Mouse (Mus musculus) liver, adult 2 months (tissue): ENCODE data around the gene Omg. TPM values are rescaled to one million over a fixed set of nuclear protein-coding genes. Genes with fewer than 3 reads are reported as not detected.

Experiments
- DNase-seq: peaks from one replicate; pipeline ENCODE4 v3.0.0-alpha.2; 2011; ENCODE audit warnings: low read depth, low spot score; ENCODE audit errors: extremely low read depth
- H3K27ac ChIP-seq: fragments of 200-500 bp; replicated peaks from 2 replicates; pipeline ENCODE4 v1.5.1; 2012; ENCODE audit warnings: low read depth, mild to moderate bottlenecking, control low read depth, inconsistent platforms, low read length; ENCODE audit not compliant: insufficient read depth
- H3K27me3 ChIP-seq: fragments of 200-500 bp; 2 replicates; pipeline ENCODE4 v1.6.1; 2012; ENCODE audit warnings: mild to moderate bottlenecking, moderate library complexity, low read length, inconsistent platforms; ENCODE audit not compliant: control insufficient read depth, insufficient read depth
- H3K36me3 ChIP-seq: fragments of 200-500 bp; 2 replicates; pipeline ENCODE4 v1.6.1; 2012; ENCODE audit warnings: low read length, inconsistent platforms; ENCODE audit not compliant: control insufficient read depth, insufficient read depth
- H3K4me1 ChIP-seq: fragments of 200-500 bp; 2 replicates; pipeline ENCODE4 v1.6.1; 2011; ENCODE audit warnings: low read length; ENCODE audit not compliant: control insufficient read depth, insufficient read depth
- H3K4me3 ChIP-seq: fragments of 200-500 bp; 2 replicates; pipeline ENCODE4 v1.5.1; 2011; ENCODE audit warnings: low read depth, mild to moderate bottlenecking, control low read depth, low read length, moderate library complexity; ENCODE audit not compliant: insufficient read depth
- H3K79me2 ChIP-seq: fragments of 200-500 bp; 2 replicates; pipeline ENCODE4 v1.6.1; 2012; ENCODE audit warnings: inconsistent platforms, mild to moderate bottlenecking, low read length, moderate library complexity; ENCODE audit not compliant: control insufficient read depth, insufficient read depth
- H3K9ac ChIP-seq: fragments of 200-500 bp; 2 replicates; pipeline ENCODE4 v1.6.1; 2012; ENCODE audit warnings: low read depth, mild to moderate bottlenecking, control low read depth, inconsistent platforms, low read length
- CTCF ChIP-seq: fragments of 200-500 bp; IDR thresholded peaks from 2 replicates; pipeline ENCODE4 v1.5.1; 2011; ENCODE audit warnings: low read depth, low read length, control low read depth
- POLR2A ChIP-seq: fragments of 200-500 bp; IDR thresholded peaks from 2 replicates; pipeline ENCODE4 v1.6.1; 2011; ENCODE audit warnings: low read length, control low read depth; ENCODE audit not compliant: insufficient read depth; ENCODE audit errors: extremely low read depth
- WGBS: fragments of 180-500 bp; shearing (Covaris S2); methylation state at CpG from one replicate; pipeline ENCODE4 v1.1.7; 2018; 5-methylcytosine and 5-hydroxymethylcytosine counted together
- polyA plus RNA-seq: library from polyadenylated mRNA; depleted of rRNA; stranded (reverse); fragments of >200 nt; gene quantifications from 2 replicates; pipeline ENCODE4 v1.2.3, GENCODE M21; 2012
- total RNA-seq: library from RNA; depleted of rRNA; stranded (reverse); fragments of >200 nt; gene quantifications from 2 replicates; pipeline ENCODE4 v1.2.3, GENCODE M21; 2014

The Omg gene
- total and polyA plus RNA-seq, 2 experiments = not detected

GRCm38 (mm10) chr11:79531485-79531884, 27.6 kb upstream of the Omg start:
- DNase-seq = no peak
- H3K9ac ChIP-seq = no peak overlapping the region
- no peaks in the 10 kb centered on the region for H3K79me2 ChIP-seq
- H3K4me3 ChIP-seq = no peak overlapping the region
- TF ChIP-seq POLR2A (no peak), CTCF (no peak)
- H3K4me1 ChIP-seq = peaks cover 5% of the 10 kb centered on the region
- H3K27me3 ChIP-seq = no peaks in the 10 kb centered on the region
- H3K36me3 ChIP-seq = peaks cover 2% of the 10 kb centered on the region; the same call in 1 of the 2 replicates
- H3K27ac ChIP-seq = no peak overlapping the region
- whole genome bisulfite sequencing = 94% methylated on average over 4 of the region's 4 CpGs

DNA sequence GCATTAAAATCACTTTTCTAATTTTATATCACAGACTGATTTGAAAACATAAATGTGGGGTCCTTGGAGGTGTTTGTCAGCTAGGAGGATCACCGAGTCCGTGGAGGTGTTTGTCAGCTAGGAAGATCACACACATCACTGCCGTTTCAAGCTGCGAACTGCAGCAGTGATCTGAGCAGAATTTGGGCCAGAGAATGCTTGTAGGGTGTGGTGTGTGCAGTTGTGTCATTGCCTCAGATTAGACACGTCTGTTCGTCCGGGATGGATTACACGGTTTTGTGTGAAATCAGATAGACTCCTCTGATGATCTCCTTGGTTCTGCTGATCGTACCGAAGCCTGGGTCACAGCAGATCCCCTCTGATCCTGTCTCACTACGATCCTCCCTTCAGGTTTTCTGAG, 26.9 kb upstream of the Omg start:
- Histone ChIP-seq H3K79me2 (no peaks in the 10 kb centered on the region), H3K27ac (no peak overlapping the region), H3K4me1 (peaks cover 5% of the 10 kb centered on the region)

DNA sequence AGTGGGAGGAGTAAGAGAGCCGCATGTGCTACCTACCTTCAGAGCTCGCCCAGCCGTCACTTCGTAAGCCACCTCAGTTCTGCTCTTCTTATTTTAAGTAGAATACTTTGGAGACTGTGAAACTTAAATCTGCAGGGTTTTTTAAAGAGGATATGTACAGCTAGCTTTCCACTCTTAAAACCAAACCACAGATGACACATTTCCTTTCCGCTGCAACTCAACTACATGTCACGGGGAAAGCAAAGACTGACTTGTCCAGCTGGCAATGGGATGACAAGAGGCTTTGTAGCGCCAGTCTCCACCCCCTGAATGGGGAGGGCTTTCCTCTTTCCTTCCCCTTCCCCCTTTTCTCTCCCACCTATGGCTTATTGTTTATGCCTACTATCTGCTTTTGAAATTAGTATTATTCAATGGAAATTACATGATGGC, 26.5 kb upstream of the Omg start, which contains the start of the genes Evi2 and Evi2a:
Gene Evi2, minus strand, starts transcription at position 257 of the 429 bp plus-strand sequence.
Gene Evi2a, minus strand, starts transcription at position 277 of the 429 bp plus-strand sequence.
- no peak for DNase-seq
- WGBS = 81% methylated on average over 7 of the region's 7 CpGs
- TF ChIP-seq CTCF (no peak), POLR2A (no peak)
- no peaks in the 10 kb centered on the region for H3K79me2 ChIP-seq
- peak within 1 kb of the TSS; percentile 34 for H3K4me3 ChIP-seq
- H3K36me3 ChIP-seq = no peaks in the 10 kb centered on the region; the same call in 1 of the 2 replicates
- H3K4me1 ChIP-seq = peaks cover 5% of the 10 kb centered on the region
- H3K9ac ChIP-seq = no peak within 1 kb of the TSS
- no peak within 1 kb of the TSS for H3K27ac ChIP-seq
- no peaks in the 10 kb centered on the region for H3K27me3 ChIP-seq

More for the DNA sequence above, 26.9 kb upstream of the Omg start:
- TF ChIP-seq POLR2A (no peak), CTCF (no peak)
- no peak overlapping the region for H3K4me3 ChIP-seq
- H3K27me3 ChIP-seq = no peaks in the 10 kb centered on the region
- no peak for DNase-seq
- no peaks in the 10 kb centered on the region; the same call in 1 of the 2 replicates for H3K36me3 ChIP-seq
- 92% methylated on average over 11 of the region's 11 CpGs for WGBS
- H3K9ac ChIP-seq = no peak overlapping the region

GRCm38 (mm10) chr11:79529736-79530135, 25.9 kb upstream of the Omg start:
- H3K36me3 ChIP-seq = no peaks in the 10 kb centered on the region; the same call in 1 of the 2 replicates
- peak overlapping the region; percentile 34 for H3K4me3 ChIP-seq
- no peak overlapping the region for H3K9ac ChIP-seq
- H3K27me3 ChIP-seq = no peaks in the 10 kb centered on the region
- H3K4me1 ChIP-seq = peaks cover 5% of the 10 kb centered on the region
- 77% methylated on average over 2 of the region's 2 CpGs for WGBS
- H3K27ac ChIP-seq = no peak overlapping the region
- no peak for DNase-seq
- TF ChIP-seq CTCF (no peak), POLR2A (no peak)
- H3K79me2 ChIP-seq = no peaks in the 10 kb centered on the region

DNA sequence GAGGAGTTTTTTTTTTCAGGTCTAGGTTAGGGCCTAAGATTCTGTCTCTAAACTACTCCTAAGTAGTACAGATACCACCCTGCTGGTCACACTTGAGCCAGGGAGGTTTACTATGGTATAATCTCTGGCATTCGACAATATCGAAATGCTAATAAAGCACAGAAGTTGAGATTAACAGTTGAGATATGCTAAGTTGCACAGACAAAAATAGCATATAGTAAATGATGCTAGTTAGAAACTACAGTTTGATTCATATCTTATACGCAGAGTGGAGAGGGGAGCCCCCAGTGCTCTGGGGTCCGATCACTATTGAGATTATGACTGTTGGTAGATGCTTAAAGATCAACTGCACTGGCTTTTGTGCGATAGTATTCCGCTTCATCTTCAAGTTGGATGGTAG, 25.3 kb upstream of the Omg start:
- no peak for DNase-seq
- Histone ChIP-seq H3K9ac (no peak overlapping the region), H3K4me3 (no peak overlapping the region), H3K27me3 (no peaks in the 10 kb centered on the region), H3K79me2 (no peaks in the 10 kb centered on the region), H3K27ac (no peak overlapping the region), H3K4me1 (peaks cover 4% of the 10 kb centered on the region), H3K36me3 (peaks cover under 1% of the 10 kb centered on the region; the same call in 1 of the 2 replicates)
- TF ChIP-seq CTCF (no peak), POLR2A (no peak)
- 90% methylated on average over 6 of the region's 6 CpGs for WGBS

GRCm38 (mm10) chr11:79528601-79529000, 24.7 kb upstream of the Omg start:
- 95% methylated on average over 3 of the region's 3 CpGs for WGBS
- no peak for DNase-seq
- Histone ChIP-seq H3K79me2 (no peaks in the 10 kb centered on the region), H3K4me1 (no peaks in the 10 kb centered on the region), H3K27me3 (no peaks in the 10 kb centered on the region), H3K4me3 (no peak overlapping the region), H3K36me3 (peaks cover 2% of the 10 kb centered on the region; the same call in 1 of the 2 replicates), H3K9ac (no peak overlapping the region), H3K27ac (no peak overlapping the region; the same call in 1 of the 2 replicates)
- TF ChIP-seq POLR2A (no peak), CTCF (no peak)
